Mouse (Mus musculus): ENCODE measurements around the gene Acadvl. TPM values are rescaled to one million over a fixed set of nuclear protein-coding genes. Genes with fewer than 3 reads are reported as not detected.
"Not testable (repeated sequence)": the region's sequence is repeated elsewhere in the genome, so short reads cannot be mapped to it uniquely, and the experiment has no call there.

Acadvl gene
- total RNA-seq, 2 experiments from 2014 or later = 862 to 957 TPM

- DNase-seq = peak; percentile 51
These were observed 12.2 kb upstream of the Acadvl start for GRCm38 (mm10) chr11:70027397-70027796.

- peak; percentile 72 for DNase-seq
These were observed 11.5 kb upstream of the Acadvl start for GRCm38 (mm10) chr11:70026689-70027088.

- DNase-seq = no peak
These were observed 8.9 kb upstream of the Acadvl start for GRCm38 (mm10) chr11:70024151-70024514.

GRCm38 (mm10) chr11:70023481-70024150 lies 8.4 kb upstream of the Acadvl start:
- DNase-seq = peak; percentile 46

- DNase-seq = peak; percentile 98
These were observed 6.3 kb upstream of the Acadvl start for GRCm38 (mm10) chr11:70021264-70022132.

- peak; percentile 82 for DNase-seq
These were observed 5.6 kb upstream of the Acadvl start for GRCm38 (mm10) chr11:70020731-70021263.

- no peak for DNase-seq
These were observed 4.9 kb upstream of the Acadvl start for GRCm38 (mm10) chr11:70020022-70020631.

- DNase-seq = no peak
These were observed 4.3 kb upstream of the Acadvl start for GRCm38 (mm10) chr11:70019495-70020021.

- DNase-seq = peak; percentile 70
These were observed 3.1 kb upstream of the Acadvl start for GRCm38 (mm10) chr11:70018131-70018990.

- DNase-seq = no peak
These were observed 2.1 kb upstream of the Acadvl start for GRCm38 (mm10) chr11:70017199-70017767.

- no peak for DNase-seq
These were observed 1.5 kb upstream of the Acadvl start, which contains the start of gene Dlg4 for GRCm38 (mm10) chr11:70016669-70017068. Gene Dlg4 (plus strand): TSS chr11:70016942.

GRCm38 (mm10) chr11:70016177-70016576 lies 966 bp upstream of the Acadvl start:
- not testable (repeated sequence) for DNase-seq

- DNase-seq = no peak
These were observed 466 bp upstream of the Acadvl start for GRCm38 (mm10) chr11:70015677-70016076.

- DNase-seq = no peak
These were observed 1.2 kb downstream of the Acadvl start for GRCm38 (mm10) chr11:70014051-70014450.

GRCm38 (mm10) chr11:70013408-70013807 lies 1.8 kb downstream of the Acadvl start:
- DNase-seq = no peak

GRCm38 (mm10) chr11:70012931-70013330 lies 2.3 kb downstream of the Acadvl start:
- no peak for DNase-seq

- no peak for DNase-seq
These were observed 4.2 kb downstream of the Acadvl start for GRCm38 (mm10) chr11:70010961-70011360.

GRCm38 (mm10) chr11:70010548-70010947 lies 4.7 kb downstream of the Acadvl start:
- DNase-seq = no peak

- DNase-seq = no peak
These were observed 5.2 kb downstream of the Acadvl start for GRCm38 (mm10) chr11:70010033-70010432.

GRCm38 (mm10) chr11:70005521-70005920 lies 9.7 kb downstream of the Acadvl start:
- peak; percentile 37 for DNase-seq

GRCm38 (mm10) chr11:70002471-70002870 lies 12.7 kb downstream of the Acadvl start:
- no peak for DNase-seq
